In genomic region chr19:12500881-12501311, GRCm38 (mm10) we compare ENCODE assay signal across 7 mouse cellular contexts. TPM values are rescaled to one million over a fixed set of nuclear protein-coding genes. Genes with fewer than 3 reads are reported as not detected.
DNase-seq lines count a peak whose midpoint lies in the region; ATAC-seq and TF ChIP-seq lines count a peak whose summit lies in the region.

No protein-coding gene starts in this region.

- H3K9ac ChIP-seq in forebrain, embryonic 14.5 days (ENCODE audit: low read length), result peak overlapping the region; percentile 92
- peak overlapping the region; percentile 95 for H3K9ac ChIP-seq in intestine, embryonic 15.5 days
- peak overlapping the region; percentile 43 for H3K9ac ChIP-seq in liver, embryonic 15.5 days
- peak overlapping the region; percentile 92 for H3K9ac ChIP-seq in neural tube, embryonic 15.5 days (replicated peaks)

- H3K4me1 ChIP-seq in thymus, adult 2 months (replicated peaks; ENCODE audit: control insufficient read depth, insufficient read depth, low read length), result no peaks in the 10 kb centered on the region; the same call in 1 of the 2 replicates
- H3K4me1 ChIP-seq in brown adipose tissue, adult 24 weeks (ENCODE audit: control insufficient read depth, insufficient read depth, insufficient read length, low read length), result peaks cover 3% of the 10 kb centered on the region; the same call in 1 of the 2 replicates
- peaks cover 11% of the 10 kb centered on the region for H3K4me1 ChIP-seq in forebrain, embryonic 14.5 days (ENCODE audit: control insufficient read depth, insufficient read depth, low read length)
- H3K4me1 ChIP-seq in intestine, embryonic 15.5 days (replicated peaks), result peaks cover 6% of the 10 kb centered on the region; the same call in 1 of the 2 replicates
- H3K4me1 ChIP-seq in liver, embryonic 15.5 days (replicated peaks), result 0 out of 2 replicates have a peak, but pooled peaks cover 4% of the 10 kb centered on the region
- H3K4me1 ChIP-seq in neural tube, embryonic 15.5 days, result peaks cover 43% of the 10 kb centered on the region

- no peaks in the 10 kb centered on the region; the same call in 1 of the 2 replicates for H3K27me3 ChIP-seq in thymus, adult 2 months (ENCODE audit: control insufficient read depth, insufficient read depth, low read length)
- no peaks in the 10 kb centered on the region for H3K27me3 ChIP-seq in forebrain, embryonic 14.5 days (replicated peaks; ENCODE audit: control insufficient read depth, insufficient read depth, low read length)
- H3K27me3 ChIP-seq in intestine, embryonic 15.5 days (replicated peaks), result no peaks in the 10 kb centered on the region
- H3K27me3 ChIP-seq in liver, embryonic 15.5 days, result peaks cover 29% of the 10 kb centered on the region
- no peaks in the 10 kb centered on the region for H3K27me3 ChIP-seq in neural tube, embryonic 15.5 days (replicated peaks)

- no peak for TF ChIP-seq POLR2A in thymus, adult 2 months (IDR thresholded peaks at IDR 0.05; ENCODE audit: control insufficient read depth, extremely low read depth, insufficient read depth, low read length, poor library complexity)

- peak; percentile 64 for ATAC-seq in forebrain, embryonic 14.5 days
- ATAC-seq in intestine, embryonic 15.5 days, result peak; percentile 65
- peak; percentile 38; the same call in 1 of the 2 replicates for ATAC-seq in liver, embryonic 15.5 days (ENCODE audit: insufficient read depth)
- ATAC-seq in neural tube, embryonic 15.5 days (ENCODE audit: low FRiP score), result peak; percentile 64

- TF ChIP-seq CTCF in thymus, adult 2 months (IDR thresholded peaks at IDR 0.05; ENCODE audit: borderline replicate concordance, control insufficient read depth, extremely low read depth, insufficient read depth, low read length, poor library complexity), result no peak

- H3K36me3 ChIP-seq in thymus, adult 2 months (ENCODE audit: control insufficient read depth, insufficient read depth, low read length), result no peaks in the 10 kb centered on the region
- 0 out of 2 replicates have a peak, but pooled peaks cover 7% of the 10 kb centered on the region for H3K36me3 ChIP-seq in forebrain, embryonic 14.5 days (ENCODE audit: control insufficient read depth, insufficient read depth, low read length)
- H3K36me3 ChIP-seq in intestine, embryonic 15.5 days, result no peaks in the 10 kb centered on the region
- H3K36me3 ChIP-seq in liver, embryonic 15.5 days (replicated peaks), result no peaks in the 10 kb centered on the region
- no peaks in the 10 kb centered on the region for H3K36me3 ChIP-seq in neural tube, embryonic 15.5 days

- no peaks in the 10 kb centered on the region for H3K9me3 ChIP-seq in forebrain, embryonic 14.5 days (replicated peaks; ENCODE audit: control insufficient read depth, low read length)
- no peaks in the 10 kb centered on the region for H3K9me3 ChIP-seq in intestine, embryonic 15.5 days
- H3K9me3 ChIP-seq in liver, embryonic 15.5 days (replicated peaks), result no peaks in the 10 kb centered on the region
- H3K9me3 ChIP-seq in neural tube, embryonic 15.5 days (replicated peaks), result no peaks in the 10 kb centered on the region

- WGBS in thymus, adult 2 months, result 4% methylated on average over 38 of the region's 38 CpGs
- WGBS in forebrain, embryonic 14.5 days, result 0% methylated on average over 35 of the region's 38 CpGs
- WGBS in intestine, embryonic 15.5 days, result under 1% methylated on average over 38 of the region's 38 CpGs
- WGBS in liver, embryonic 15.5 days (ENCODE audit: insufficient replicate concordance), result 3% methylated on average over 36 of the region's 38 CpGs
- WGBS in neural tube, embryonic 15.5 days, result under 1% methylated on average over 38 of the region's 38 CpGs

- H3K4me2 ChIP-seq in forebrain, embryonic 14.5 days (ENCODE audit: low read length), result peak overlapping the region; percentile 80
- peak overlapping the region; percentile 82 for H3K4me2 ChIP-seq in intestine, embryonic 15.5 days (replicated peaks)
- peak overlapping the region; percentile 69 for H3K4me2 ChIP-seq in liver, embryonic 15.5 days
- peak overlapping the region; percentile 78 for H3K4me2 ChIP-seq in neural tube, embryonic 15.5 days

- H3K4me3 ChIP-seq in thymus, adult 2 months (ENCODE audit: control insufficient read depth, insufficient read depth, low read length), result peak overlapping the region; percentile 58
- H3K4me3 ChIP-seq in brown adipose tissue, adult 24 weeks (ENCODE audit: insufficient read depth, low read depth, low read length), result peak overlapping the region; percentile 61
- peak overlapping the region; percentile 80 for H3K4me3 ChIP-seq in forebrain, embryonic 14.5 days (ENCODE audit: low read depth, low read length)
- peak overlapping the region; percentile 90 for H3K4me3 ChIP-seq in intestine, embryonic 15.5 days (replicated peaks)
- peak overlapping the region; percentile 61 for H3K4me3 ChIP-seq in liver, embryonic 15.5 days (replicated peaks)
- peak overlapping the region; percentile 84 for H3K4me3 ChIP-seq in neural tube, embryonic 15.5 days (replicated peaks)

- H3K27ac ChIP-seq in thymus, adult 2 months (ENCODE audit: control insufficient read depth, insufficient read depth, low read length), result no peak overlapping the region
- peak overlapping the region; percentile 1 for H3K27ac ChIP-seq in brown adipose tissue, adult 24 weeks (replicated peaks; ENCODE audit: low read depth, low read length)
- peak overlapping the region; percentile 93 for H3K27ac ChIP-seq in forebrain, embryonic 14.5 days (ENCODE audit: low read depth, low read length)
- H3K27ac ChIP-seq in intestine, embryonic 15.5 days, result peak overlapping the region; percentile 92
- peak overlapping the region; percentile 78; the same call in 1 of the 2 replicates for H3K27ac ChIP-seq in liver, embryonic 15.5 days (replicated peaks)
- peak overlapping the region; percentile 96 for H3K27ac ChIP-seq in neural tube, embryonic 15.5 days (replicated peaks)

- DNase-seq in thymus, adult 2 months, result peak; percentile 17
- DNase-seq in thymus, postnatal 4 days, result no peak
- DNase-seq in forebrain, embryonic 14.5 days (ENCODE audit: low spot score), result peak; percentile 49

RNA-seq across cellular contexts. Expression of gene Dtx4, which starts 0.4 kb away (rescaled TPM):
- polyA plus RNA-seq in thymus, adult 2 months (2012; rRNA removed), result 5.6 and 6.3 TPM in 2 replicates
- polyA plus RNA-seq in brown adipose tissue, adult 24 weeks (2012; ENCODE audit: insufficient read depth, insufficient read length, missing spikeins), result 8.0 and 8.5 TPM in 2 replicates
- polyA plus RNA-seq in forebrain, embryonic 14.5 days (2014; fragmentation: Nextera tagmentation; extraction: Ambion mirVana), result 15.3 and 18.2 TPM in 2 replicates
- polyA plus RNA-seq in intestine, embryonic 15.5 days (2015; fragmentation: Nextera tagmentation; extraction: Ambion mirVana), result 15.0 and 15.5 TPM in 2 replicates
- polyA plus RNA-seq in liver, embryonic 15.5 days (2015; fragmentation: Nextera tagmentation; extraction: Ambion mirVana), result 2.0 and 2.4 TPM in 2 replicates
- polyA plus RNA-seq in neural tube, embryonic 15.5 days (2015; fragmentation: Nextera tagmentation; extraction: Ambion mirVana), result 34.1 and 34.5 TPM in 2 replicates

RNA-seq across cellular contexts. Expression of gene Mpeg1, which starts 40.3 kb away (rescaled TPM):
- polyA plus RNA-seq in thymus, adult 2 months (2012; rRNA removed), result 24.0 and 34.0 TPM in 2 replicates
- polyA plus RNA-seq in brown adipose tissue, adult 24 weeks (2012; ENCODE audit: insufficient read depth, insufficient read length, missing spikeins), result 6.3 and 7.9 TPM in 2 replicates
- polyA plus RNA-seq in forebrain, embryonic 14.5 days (2014; fragmentation: Nextera tagmentation; extraction: Ambion mirVana), result 0.55 and 0.75 TPM in 2 replicates
- 0.88 and 0.98 TPM in 2 replicates for polyA plus RNA-seq in intestine, embryonic 15.5 days (2015; fragmentation: Nextera tagmentation; extraction: Ambion mirVana)
- polyA plus RNA-seq in liver, embryonic 15.5 days (2015; fragmentation: Nextera tagmentation; extraction: Ambion mirVana), result 1.8 and 2.0 TPM in 2 replicates
- polyA plus RNA-seq in neural tube, embryonic 15.5 days (2015; fragmentation: Nextera tagmentation; extraction: Ambion mirVana), result 0.61 and 0.88 TPM in 2 replicates

RNA-seq across cellular contexts. Expression of gene Fam111a, which starts 44.6 kb away (rescaled TPM):
- 4.4 and 4.9 TPM in 2 replicates for polyA plus RNA-seq in thymus, adult 2 months (2012; rRNA removed)
- polyA plus RNA-seq in brown adipose tissue, adult 24 weeks (2012; ENCODE audit: insufficient read depth, insufficient read length, missing spikeins), result 4.5 and 4.8 TPM in 2 replicates
- 9.9 and 10.9 TPM in 2 replicates for polyA plus RNA-seq in forebrain, embryonic 14.5 days (2014; fragmentation: Nextera tagmentation; extraction: Ambion mirVana)
- 18.4 and 20.0 TPM in 2 replicates for polyA plus RNA-seq in intestine, embryonic 15.5 days (2015; fragmentation: Nextera tagmentation; extraction: Ambion mirVana)
- 21.4 and 23.8 TPM in 2 replicates for polyA plus RNA-seq in liver, embryonic 15.5 days (2015; fragmentation: Nextera tagmentation; extraction: Ambion mirVana)
- polyA plus RNA-seq in neural tube, embryonic 15.5 days (2015; fragmentation: Nextera tagmentation; extraction: Ambion mirVana), result 6.2 and 11.7 TPM in 2 replicates

Comparison
In these comparisons a context has a peak if more than half of its experiments do, and no peak if none do; other contexts are left out.
1. H3K9ac ChIP-seq: peak in every context shown above with its lines; median percentile 95 in intestine, embryonic 15.5 days; 92 in forebrain, embryonic 14.5 days; 92 in neural tube, embryonic 15.5 days; 43 in liver, embryonic 15.5 days.